Mouse (Mus musculus) CD4-positive, CD25-positive, alpha-beta regulatory T cell, adult 2 months (primary cell): ENCODE measurements around the gene Gm11549.

Experiments used
- DNase-seq: peaks from one replicate; pipeline ENCODE4 v3.0.0-alpha.2; 2012; ENCODE audit warnings: low read depth, low spot score

Gm11549 gene

GRCm38 (mm10) chr3:36521073-36522060, at the start of gene Gm11549:
Gm11549 (minus strand) TSS chr3:36521813.
- DNase-seq, result no peak

DNA sequence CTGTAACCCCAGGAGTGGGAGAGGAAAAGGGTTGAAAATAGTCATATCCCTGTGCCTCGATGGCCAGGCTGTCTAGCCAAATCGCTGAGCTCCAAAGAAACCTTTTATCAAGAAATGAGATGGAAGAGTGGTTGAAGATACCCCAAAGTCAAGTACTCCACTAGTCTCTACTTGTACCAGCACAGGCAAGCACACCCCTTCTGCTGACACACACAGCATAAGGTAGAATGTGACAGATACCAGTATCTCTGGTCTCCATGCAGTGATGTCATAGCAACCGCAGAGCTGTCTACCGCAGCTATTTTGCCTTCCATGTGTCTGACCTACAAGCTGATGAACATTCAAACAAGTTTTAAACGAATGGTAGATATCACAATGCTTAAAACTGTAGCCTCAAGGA, 48.2 kb upstream of the Gm11549 start:
- no peak for DNase-seq

DNA sequence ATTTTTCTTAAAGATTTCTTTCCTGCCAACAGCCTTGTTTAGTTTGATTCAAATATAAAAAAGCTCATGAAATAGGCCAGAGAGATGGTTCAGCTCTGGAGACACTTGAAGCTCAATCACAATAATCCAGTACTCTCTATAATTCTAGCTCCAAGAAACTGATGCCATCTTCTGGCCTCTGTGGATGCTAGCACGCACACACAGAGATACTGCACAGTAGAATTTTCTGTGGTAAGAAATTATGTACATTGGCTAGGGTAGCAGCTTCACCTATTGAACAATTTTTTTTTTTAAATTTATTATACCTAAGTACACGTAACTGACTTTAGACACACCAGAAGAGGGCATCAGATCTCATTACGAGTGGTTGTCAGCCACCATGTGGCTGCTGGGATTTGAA, 42.1 kb upstream of the Gm11549 start:
- no peak for DNase-seq

DNA sequence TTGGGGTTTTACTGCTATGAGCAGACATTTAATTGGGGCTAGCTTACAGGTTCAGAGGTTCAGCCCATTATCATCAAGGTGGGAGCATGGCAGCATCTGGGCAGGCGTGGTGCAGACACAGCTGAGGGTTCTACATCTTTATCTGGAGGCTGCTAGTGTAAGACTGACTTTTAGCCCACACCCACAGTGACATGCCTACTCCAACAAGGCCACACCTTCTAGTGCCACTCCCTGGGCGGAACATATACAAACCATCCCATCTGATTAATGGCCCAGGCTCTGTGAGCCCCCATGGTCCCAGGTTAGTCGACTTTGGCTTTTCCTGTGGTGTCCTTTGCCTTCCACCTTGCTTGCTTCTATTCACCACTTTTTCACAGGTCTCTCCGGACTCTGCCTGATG, 38.0 kb upstream of the Gm11549 start:
- DNase-seq, result no peak

DNA sequence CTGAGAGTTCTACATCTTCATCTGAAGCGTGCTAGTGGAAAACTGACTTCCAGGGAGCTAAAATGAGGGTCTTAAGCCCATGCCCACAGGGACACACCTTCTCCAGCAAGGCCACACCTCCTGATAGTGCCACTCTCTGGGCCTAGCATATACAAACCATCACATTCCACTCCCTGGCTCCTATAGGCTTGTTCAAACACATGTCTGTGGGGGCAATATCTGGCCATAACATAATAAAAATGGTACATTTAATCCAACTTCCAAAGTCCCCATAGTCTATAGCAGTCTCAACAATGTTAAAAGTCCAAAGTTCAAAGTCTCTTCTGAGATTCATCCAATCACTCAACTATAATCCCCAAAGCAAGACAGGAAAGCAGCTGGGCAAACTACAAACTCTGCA, 36.0 kb upstream of the Gm11549 start:
- DNase-seq, result no peak

GRCm38 (mm10) chr3:36552406-36553047, 30.9 kb upstream of the Gm11549 start, which contains the start of gene Exosc9:
Exosc9 (plus strand) TSS chr3:36552606.
- DNase-seq, result peak; percentile 94

- DNase-seq, result peak; percentile 58
Measured at GRCm38 (mm10) chr3:36551851-36552384, 30.3 kb upstream of the Gm11549 start.

DNA sequence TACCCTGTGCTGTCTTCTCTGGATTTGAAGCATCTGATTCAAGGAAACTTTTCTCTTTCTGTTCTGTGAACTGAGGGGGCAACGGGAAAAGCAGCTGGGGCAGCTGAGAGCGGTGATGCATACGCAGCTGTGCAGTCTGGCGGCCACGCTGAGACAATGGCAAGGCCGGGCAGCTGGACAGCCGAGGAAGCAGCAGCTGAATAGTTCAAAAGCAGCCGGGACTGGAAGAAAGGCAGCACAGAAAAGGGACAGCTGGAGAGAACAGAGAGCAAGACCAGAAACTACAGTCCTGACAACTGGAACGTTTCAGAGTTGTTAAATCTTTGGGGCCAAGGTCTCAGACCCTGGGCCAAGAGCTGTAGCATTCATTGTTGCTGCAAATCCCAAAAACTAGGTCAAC, 29.7 kb upstream of the Gm11549 start:
- DNase-seq, result peak; percentile 5

DNA sequence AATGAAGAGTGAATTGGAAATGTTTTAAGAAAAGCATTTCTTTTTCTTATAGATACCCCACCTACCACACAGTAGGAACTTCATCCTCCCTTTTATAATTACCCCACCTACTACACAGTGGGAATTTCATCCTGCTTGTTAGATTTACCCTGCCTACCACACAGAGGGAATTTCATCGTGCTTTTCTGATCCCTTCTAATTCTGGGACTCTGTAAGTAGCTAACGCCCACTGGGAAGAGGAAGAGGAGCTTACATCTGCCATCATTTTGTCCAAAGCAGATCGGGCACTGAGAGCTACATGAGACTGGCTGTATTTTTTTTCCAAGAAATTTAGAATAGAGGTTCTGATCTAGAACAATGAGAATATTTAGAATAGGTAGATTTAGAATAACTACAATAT, 23.3 kb upstream of the Gm11549 start:
- no peak for DNase-seq

- no peak for DNase-seq
Measured at GRCm38 (mm10) chr3:36541399-36541798, 19.8 kb upstream of the Gm11549 start.

GRCm38 (mm10) chr3:36540756-36541155, 19.1 kb upstream of the Gm11549 start:
- no peak for DNase-seq

GRCm38 (mm10) chr3:36537701-36538470, 16.3 kb upstream of the Gm11549 start:
- DNase-seq, result no peak

DNA sequence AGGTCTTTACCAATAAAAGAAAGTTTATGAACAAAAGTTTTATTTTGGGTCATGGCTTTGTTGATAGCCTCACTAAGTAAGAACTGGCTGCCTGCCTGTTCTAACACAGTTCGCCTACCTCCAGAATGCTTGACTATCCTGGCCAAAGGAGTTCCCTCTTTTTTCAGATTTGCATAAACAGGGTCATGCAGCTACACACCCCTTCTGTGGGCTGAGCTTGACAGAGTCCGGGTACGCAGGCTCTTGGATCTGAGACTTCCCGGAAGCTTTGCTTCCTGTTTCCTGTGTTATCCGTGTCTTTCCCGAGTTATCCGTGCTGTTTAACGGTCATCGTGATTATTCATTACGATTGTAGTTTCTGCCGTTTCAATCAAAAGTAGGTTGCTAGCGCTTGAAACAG, 14.4 kb upstream of the Gm11549 start:
- DNase-seq, result no peak

GRCm38 (mm10) chr3:36533201-36533672, 11.6 kb upstream of the Gm11549 start:
- no peak for DNase-seq

DNA sequence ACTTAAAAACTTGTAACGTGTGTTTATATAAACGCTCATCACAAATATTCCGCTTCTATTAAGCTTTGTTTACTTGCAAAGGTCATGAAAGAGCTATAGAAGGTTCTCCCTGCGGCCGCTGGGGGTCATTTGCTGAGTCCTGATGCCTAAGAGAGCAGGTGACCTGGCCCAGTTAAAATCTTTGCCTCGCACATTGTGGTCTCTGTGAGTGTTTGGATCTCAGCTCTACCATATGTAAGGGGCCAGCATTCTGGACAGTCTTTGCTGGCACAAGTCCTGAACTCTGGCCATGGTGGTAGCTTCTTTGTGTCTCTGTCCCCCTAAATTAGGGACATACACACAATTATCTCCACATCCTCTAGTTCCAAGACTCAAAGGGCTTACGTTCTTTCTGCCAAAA, 11.1 kb upstream of the Gm11549 start:
- no peak for DNase-seq

GRCm38 (mm10) chr3:36531979-36532542, 10.4 kb upstream of the Gm11549 start:
- DNase-seq, result peak; percentile 23

DNA sequence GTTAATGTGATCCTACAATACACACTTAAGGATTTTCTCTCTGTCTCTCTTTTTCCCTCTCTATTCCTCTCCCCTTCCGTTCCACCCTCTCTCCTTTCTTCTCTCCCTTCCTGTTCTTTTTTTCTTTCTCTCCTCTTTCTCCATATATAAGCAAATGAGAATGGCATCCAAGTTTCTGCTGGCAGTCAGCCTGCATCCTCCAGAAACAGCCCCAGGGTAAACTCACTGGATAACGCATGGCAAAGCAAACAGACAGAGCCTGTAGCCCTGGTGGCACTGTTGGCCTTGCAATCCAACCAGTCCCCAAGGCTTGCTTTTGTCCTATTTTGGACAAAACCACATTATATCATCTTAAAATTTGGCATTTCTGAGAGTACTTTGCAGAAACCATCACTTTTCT, 9.6 kb upstream of the Gm11549 start:
- DNase-seq, result no peak

DNA sequence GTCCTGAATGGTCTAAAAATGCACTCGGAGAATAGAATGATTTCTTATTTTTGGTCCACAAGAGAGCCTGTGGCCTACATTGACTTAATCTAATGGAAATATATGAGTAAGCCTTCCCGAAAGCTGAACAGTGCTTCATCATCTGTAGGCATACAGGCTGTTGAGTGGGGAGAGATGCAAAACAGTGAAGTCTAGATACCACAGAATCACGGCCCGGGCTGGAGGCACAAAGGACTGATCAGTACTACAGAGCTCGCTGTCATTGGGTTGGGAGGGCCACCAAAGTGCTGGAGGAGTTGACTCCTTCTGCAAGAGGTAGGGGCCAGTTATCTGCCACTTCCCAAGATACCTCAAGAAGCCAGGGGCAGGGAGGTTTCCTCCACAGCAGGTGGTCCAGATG, 9.2 kb upstream of the Gm11549 start:
- DNase-seq, result no peak

GRCm38 (mm10) chr3:36530345-36530744, 8.7 kb upstream of the Gm11549 start:
- DNase-seq, result no peak

DNA sequence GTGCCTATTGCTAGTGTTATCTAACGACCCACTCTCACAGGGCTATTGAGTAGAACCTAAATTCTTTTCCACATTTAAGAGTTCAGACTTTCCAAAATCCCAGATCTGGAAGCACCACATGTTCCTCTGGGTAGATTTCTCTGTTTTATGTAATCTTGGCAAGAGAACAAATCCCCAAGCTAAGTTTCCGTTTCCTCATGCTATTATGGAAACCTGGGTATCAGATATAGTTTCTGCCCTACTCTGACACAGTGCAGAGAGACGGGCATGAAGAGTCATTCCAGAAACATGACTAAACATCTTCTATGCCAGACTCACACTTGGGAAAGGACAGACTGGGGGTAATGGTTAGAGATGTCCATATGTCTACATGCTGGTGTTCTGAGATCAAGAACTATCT, 2.9 kb upstream of the Gm11549 start:
- DNase-seq, result no peak

DNA sequence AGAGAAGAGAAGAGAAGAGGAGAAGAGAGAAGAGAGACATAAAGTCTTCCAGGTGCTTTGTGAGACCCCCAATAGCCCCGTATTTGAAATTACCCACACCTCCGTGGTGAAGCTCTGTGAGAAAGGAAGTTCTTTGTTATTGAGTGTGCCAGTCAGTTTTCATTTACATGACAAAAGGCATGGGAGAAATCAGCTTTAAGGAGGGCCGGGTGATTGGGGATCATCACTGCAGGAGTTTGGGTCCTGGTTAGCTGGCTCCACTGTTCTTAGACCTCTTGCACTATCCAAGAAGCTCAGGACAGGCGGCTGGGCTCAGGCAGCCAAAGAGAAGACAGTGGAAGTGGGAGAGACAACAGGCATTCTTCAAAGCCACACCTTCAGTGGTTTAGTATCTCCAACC, 524 bp upstream of the Gm11549 start:
- no peak for DNase-seq
